Mouse (Mus musculus): ENCODE measurements around the gene Aicda. TPM values are rescaled to one million over a fixed set of nuclear protein-coding genes. Genes with fewer than 3 reads are reported as not detected.

The Aicda gene
- polyA plus RNA-seq, 1 experiment: 0.20 TPM

GRCm38 (mm10) chr6:122545948-122546347 lies 7.7 kb upstream of the Aicda start:
- 84% methylated on average over 10 of the region's 10 CpGs for WGBS
- DNase-seq (ENCODE audit: low read depth in 1 of 2, low spot score in 2 of 2): no peak
- H3K36me3 ChIP-seq (ENCODE audit: control insufficient read depth, insufficient read depth, low read length): no peaks in the 10 kb centered on the region

GRCm38 (mm10) chr6:122554102-122554501 lies 501 bp downstream of the Aicda start:
- no peak for DNase-seq (ENCODE audit: low read depth in 1 of 2, low spot score in 2 of 2)
- no peak for TF ChIP-seq CTCF (IDR thresholded peaks at IDR 0.05; ENCODE audit: extremely low read depth, insufficient read depth, insufficient read length, insufficient replicate concordance)
- no peak for TF ChIP-seq POLR2A (IDR thresholded peaks at IDR 0.05; ENCODE audit: low read depth, low read length)
- Histone ChIP-seq H3K27ac (ENCODE audit: insufficient read depth, low read length) (no peak overlapping the region), H3K4me3 (ENCODE audit: extremely low read depth, insufficient read depth, insufficient read length) (no peak overlapping the region), H3K36me3 (ENCODE audit: control insufficient read depth, insufficient read depth, low read length) (no peaks in the 10 kb centered on the region), H3K27me3 (ENCODE audit: control insufficient read depth, insufficient read depth, low read length) (no peaks in the 10 kb centered on the region), H3K4me1 (ENCODE audit: control insufficient read depth, insufficient read depth, insufficient read length) (peaks cover 3% of the 10 kb centered on the region; the same call in 1 of the 2 replicates)
- 67% methylated on average over 6 of the region's 6 CpGs for WGBS

More at GRCm38 (mm10) chr6:122545948-122546347, 7.7 kb upstream of the Aicda start:
- TF ChIP-seq CTCF (IDR thresholded peaks at IDR 0.05; ENCODE audit: extremely low read depth, insufficient read depth, insufficient read length, insufficient replicate concordance) (no peak), POLR2A (IDR thresholded peaks at IDR 0.05; ENCODE audit: low read depth, low read length) (no peak)
- Histone ChIP-seq H3K4me1 (ENCODE audit: control insufficient read depth, insufficient read depth, insufficient read length) (no peaks in the 10 kb centered on the region), H3K27ac (ENCODE audit: insufficient read depth, low read length) (no peak overlapping the region), H3K4me3 (ENCODE audit: extremely low read depth, insufficient read depth, insufficient read length) (no peak overlapping the region), H3K27me3 (ENCODE audit: control insufficient read depth, insufficient read depth, low read length) (no peaks in the 10 kb centered on the region)

GRCm38 (mm10) chr6:122555266-122555665 lies 1.7 kb downstream of the Aicda start:
- Histone ChIP-seq H3K36me3 (ENCODE audit: control insufficient read depth, insufficient read depth, low read length) (no peaks in the 10 kb centered on the region), H3K27ac (ENCODE audit: insufficient read depth, low read length) (0 out of 2 replicates have a peak overlapping the region, but pooled peaks have one; percentile 1), H3K4me3 (ENCODE audit: extremely low read depth, insufficient read depth, insufficient read length) (no peak overlapping the region), H3K27me3 (ENCODE audit: control insufficient read depth, insufficient read depth, low read length) (no peaks in the 10 kb centered on the region), H3K4me1 (ENCODE audit: control insufficient read depth, insufficient read depth, insufficient read length) (peaks cover 3% of the 10 kb centered on the region; the same call in 1 of the 2 replicates)
- TF ChIP-seq POLR2A (IDR thresholded peaks at IDR 0.05; ENCODE audit: low read depth, low read length): no peak
- WGBS: 21% methylated on average over 7 of the region's 7 CpGs
- DNase-seq (ENCODE audit: low read depth in 1 of 2, low spot score in 2 of 2): no peak

- no peak overlapping the region for H3K27ac ChIP-seq (ENCODE audit: insufficient read depth, low read length)
- 17% methylated on average over 15 of the region's 15 CpGs for WGBS
- H3K4me1 ChIP-seq (ENCODE audit: control insufficient read depth, insufficient read depth, insufficient read length): peaks cover 3% of the 10 kb centered on the region; the same call in 1 of the 2 replicates
- peak; percentile 56 to 62 for DNase-seq (ENCODE audit: low read depth in 1 of 2, low spot score in 2 of 2)
- H3K4me3 ChIP-seq (ENCODE audit: extremely low read depth, insufficient read depth, insufficient read length): no peak overlapping the region; the same call in 1 of the 2 replicates
- H3K27me3 ChIP-seq (ENCODE audit: control insufficient read depth, insufficient read depth, low read length): no peaks in the 10 kb centered on the region
- TF ChIP-seq POLR2A (IDR thresholded peaks at IDR 0.05; ENCODE audit: low read depth, low read length) (no peak), CTCF (IDR thresholded peaks at IDR 0.05; ENCODE audit: extremely low read depth, insufficient read depth, insufficient read length, insufficient replicate concordance) (peak; percentile 51; the same call in 1 of the 2 replicates)
- H3K36me3 ChIP-seq (ENCODE audit: control insufficient read depth, insufficient read depth, low read length): no peaks in the 10 kb centered on the region
Observed at GRCm38 (mm10) chr6:122556959-122557561, 3.5 kb downstream of the Aicda start.

GRCm38 (mm10) chr6:122560427-122560826 lies 6.8 kb downstream of the Aicda start:
- H3K4me1 ChIP-seq (ENCODE audit: control insufficient read depth, insufficient read depth, insufficient read length): peaks cover 3% of the 10 kb centered on the region; the same call in 1 of the 2 replicates
- no peak overlapping the region for H3K27ac ChIP-seq (ENCODE audit: insufficient read depth, low read length)
- no peaks in the 10 kb centered on the region for H3K36me3 ChIP-seq (ENCODE audit: control insufficient read depth, insufficient read depth, low read length)
- WGBS: 7% methylated on average over 17 of the region's 17 CpGs
- DNase-seq (ENCODE audit: low read depth in 1 of 2, low spot score in 2 of 2): peak; percentile 65 to 74
- H3K4me3 ChIP-seq (ENCODE audit: extremely low read depth, insufficient read depth, insufficient read length): no peak overlapping the region
- TF ChIP-seq CTCF (IDR thresholded peaks at IDR 0.05; ENCODE audit: extremely low read depth, insufficient read depth, insufficient read length, insufficient replicate concordance) (peak; percentile 79; the same call in 1 of the 2 replicates), POLR2A (IDR thresholded peaks at IDR 0.05; ENCODE audit: low read depth, low read length) (no peak)
- H3K27me3 ChIP-seq (ENCODE audit: control insufficient read depth, insufficient read depth, low read length): no peaks in the 10 kb centered on the region

- no peaks in the 10 kb centered on the region for H3K36me3 ChIP-seq (ENCODE audit: control insufficient read depth, insufficient read depth, low read length)
Observed at GRCm38 (mm10) chr6:122561005-122561404, 7.4 kb downstream of the Aicda start.

GRCm38 (mm10) chr6:122562463-122562862 lies 8.9 kb downstream of the Aicda start:
- TF ChIP-seq CTCF (IDR thresholded peaks at IDR 0.05; ENCODE audit: extremely low read depth, insufficient read depth, insufficient read length, insufficient replicate concordance) (peak; percentile 63; the same call in 1 of the 2 replicates), POLR2A (IDR thresholded peaks at IDR 0.05; ENCODE audit: low read depth, low read length) (no peak)
- no peak overlapping the region for H3K4me3 ChIP-seq (ENCODE audit: extremely low read depth, insufficient read depth, insufficient read length)
- peak; percentile 35 to 37 for DNase-seq (ENCODE audit: low read depth in 1 of 2, low spot score in 2 of 2)

More at GRCm38 (mm10) chr6:122561005-122561404, 7.4 kb downstream of the Aicda start:
- TF ChIP-seq CTCF (IDR thresholded peaks at IDR 0.05; ENCODE audit: extremely low read depth, insufficient read depth, insufficient read length, insufficient replicate concordance) (no peak), POLR2A (IDR thresholded peaks at IDR 0.05; ENCODE audit: low read depth, low read length) (no peak)
- Histone ChIP-seq H3K27ac (ENCODE audit: insufficient read depth, low read length) (no peak overlapping the region), H3K27me3 (ENCODE audit: control insufficient read depth, insufficient read depth, low read length) (no peaks in the 10 kb centered on the region), H3K4me1 (ENCODE audit: control insufficient read depth, insufficient read depth, insufficient read length) (peaks cover 3% of the 10 kb centered on the region; the same call in 1 of the 2 replicates), H3K4me3 (ENCODE audit: extremely low read depth, insufficient read depth, insufficient read length) (no peak overlapping the region)
- 79% methylated on average over 20 of the region's 20 CpGs for WGBS
- no peak for DNase-seq (ENCODE audit: low read depth in 1 of 2, low spot score in 2 of 2)

More at GRCm38 (mm10) chr6:122562463-122562862, 8.9 kb downstream of the Aicda start:
- 3% methylated on average over 6 of the region's 6 CpGs for WGBS
- H3K27me3 ChIP-seq (ENCODE audit: control insufficient read depth, insufficient read depth, low read length): no peaks in the 10 kb centered on the region
- no peak overlapping the region for H3K27ac ChIP-seq (ENCODE audit: insufficient read depth, low read length)
- no peaks in the 10 kb centered on the region for H3K36me3 ChIP-seq (ENCODE audit: control insufficient read depth, insufficient read depth, low read length)
- no peaks in the 10 kb centered on the region for H3K4me1 ChIP-seq (ENCODE audit: control insufficient read depth, insufficient read depth, insufficient read length)

Measured in spleen, adult 2 months (tissue).